In the genomic region with DNA sequence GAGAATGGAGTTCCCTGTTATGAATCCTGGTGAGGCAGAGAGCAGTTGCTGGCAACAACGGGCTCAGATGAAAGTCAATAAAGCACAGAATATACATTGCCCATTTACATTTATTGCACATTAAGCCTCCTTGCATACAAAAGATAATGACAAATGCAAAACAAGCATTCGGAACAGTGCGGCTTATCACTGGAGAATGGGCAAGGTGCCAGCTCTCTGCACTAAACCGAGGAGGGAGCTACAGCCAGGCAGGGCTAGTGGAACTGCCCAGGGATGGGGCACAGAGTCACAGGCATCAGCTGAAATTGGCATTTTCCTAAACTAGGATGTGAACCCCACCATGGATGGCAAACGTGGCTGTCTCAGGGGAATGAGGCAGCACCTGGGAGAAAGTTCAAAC, we compare ENCODE assay signal across 12 mouse cellular contexts.
DNase-seq lines count a peak whose midpoint lies in the region; ATAC-seq and TF ChIP-seq lines count a peak whose summit lies in the region.
"Had no signal": no experiment of that assay in that cellular context is flagged by ENCODE, and none has a peak within 500 bp of the region (broad histone marks: within the 10 kb centered on the region; RNA-seq: fewer than 3 reads in every experiment).

No protein-coding gene starts in this region.

- no peak for TF ChIP-seq POLR2A in thymus, adult 2 months (IDR thresholded peaks at IDR 0.05; ENCODE audit: control insufficient read depth, extremely low read depth, insufficient read depth, low read length, poor library complexity)

- 42% methylated on average over 5 of the region's 5 CpGs for WGBS in hindbrain, embryonic 14.5 days
- 35% methylated on average over 5 of the region's 5 CpGs for WGBS in hindbrain, embryonic 16.5 days
- 39% methylated on average over 5 of the region's 5 CpGs for WGBS in midbrain, embryonic 15.5 days
- 86% methylated on average over 5 of the region's 5 CpGs for WGBS in midbrain, embryonic 10.5 days
- WGBS in neural tube, embryonic 15.5 days: 22% methylated on average over 5 of the region's 5 CpGs
- WGBS in thymus, adult 2 months: 93% methylated on average over 5 of the region's 5 CpGs

- H3K9me3 ChIP-seq in hindbrain, embryonic 14.5 days (ENCODE audit: control insufficient read depth, low read length): no peaks in the 10 kb centered on the region
- H3K9me3 ChIP-seq in hindbrain, embryonic 16.5 days (ENCODE audit: control insufficient read depth, low read length): no peaks in the 10 kb centered on the region
- no peaks in the 10 kb centered on the region for H3K9me3 ChIP-seq in midbrain, embryonic 15.5 days
- no peaks in the 10 kb centered on the region for H3K9me3 ChIP-seq in midbrain, embryonic 10.5 days (replicated peaks)
- no peaks in the 10 kb centered on the region for H3K9me3 ChIP-seq in neural tube, embryonic 15.5 days (replicated peaks)
- H3K9me3 ChIP-seq: hindbrain, embryonic 15.5 days had no signal

- no peak overlapping the region for H3K4me2 ChIP-seq in hindbrain, embryonic 14.5 days (replicated peaks)
- no peak overlapping the region for H3K4me2 ChIP-seq in hindbrain, embryonic 16.5 days (ENCODE audit: low read length)
- no peak overlapping the region for H3K4me2 ChIP-seq in midbrain, embryonic 15.5 days
- H3K4me2 ChIP-seq in neural tube, embryonic 15.5 days: no peak overlapping the region
- H3K4me2 ChIP-seq: hindbrain, embryonic 15.5 days; liver, embryonic 11.5 days had no signal

- peaks cover 16% of the 10 kb centered on the region for H3K4me1 ChIP-seq in hindbrain, embryonic 14.5 days (replicated peaks; ENCODE audit: control insufficient read depth, insufficient read depth, low read length)
- H3K4me1 ChIP-seq in hindbrain, embryonic 16.5 days (ENCODE audit: control insufficient read depth, insufficient read depth, low read depth, low read length): peaks cover 15% of the 10 kb centered on the region
- H3K4me1 ChIP-seq in midbrain, embryonic 15.5 days: peaks cover 25% of the 10 kb centered on the region
- peaks cover 16% of the 10 kb centered on the region for H3K4me1 ChIP-seq in midbrain, embryonic 10.5 days
- H3K4me1 ChIP-seq in neural tube, embryonic 15.5 days: peaks cover 24% of the 10 kb centered on the region
- no peaks in the 10 kb centered on the region for H3K4me1 ChIP-seq in thymus, adult 2 months (replicated peaks; ENCODE audit: control insufficient read depth, insufficient read depth, low read length)

- no peak overlapping the region for H3K9ac ChIP-seq in hindbrain, embryonic 14.5 days
- H3K9ac ChIP-seq in hindbrain, embryonic 16.5 days (ENCODE audit: low read depth, low read length): no peak overlapping the region
- no peak overlapping the region for H3K9ac ChIP-seq in midbrain, embryonic 15.5 days
- H3K9ac ChIP-seq in neural tube, embryonic 15.5 days (replicated peaks): no peak overlapping the region
- H3K9ac ChIP-seq: hindbrain, embryonic 15.5 days had no signal

- H3K27ac ChIP-seq in hindbrain, embryonic 14.5 days: no peak overlapping the region
- H3K27ac ChIP-seq in hindbrain, embryonic 16.5 days (ENCODE audit: low read depth, low read length): no peak overlapping the region
- H3K27ac ChIP-seq in midbrain, embryonic 15.5 days: no peak overlapping the region
- no peak overlapping the region for H3K27ac ChIP-seq in midbrain, embryonic 10.5 days (replicated peaks)
- peak overlapping the region; percentile 58 for H3K27ac ChIP-seq in neural tube, embryonic 15.5 days (replicated peaks)
- H3K27ac ChIP-seq in thymus, adult 2 months (ENCODE audit: control insufficient read depth, insufficient read depth, low read length): no peak overlapping the region
- H3K27ac ChIP-seq: hindbrain, embryonic 15.5 days; macrophage had no signal

- H3K4me3 ChIP-seq in hindbrain, embryonic 14.5 days (replicated peaks; ENCODE audit: low read length): no peak overlapping the region
- no peak overlapping the region for H3K4me3 ChIP-seq in hindbrain, embryonic 16.5 days (ENCODE audit: low read length)
- H3K4me3 ChIP-seq in midbrain, embryonic 15.5 days: no peak overlapping the region
- H3K4me3 ChIP-seq in midbrain, embryonic 10.5 days: no peak overlapping the region
- H3K4me3 ChIP-seq in neural tube, embryonic 15.5 days (replicated peaks): no peak overlapping the region
- no peak overlapping the region for H3K4me3 ChIP-seq in thymus, adult 2 months (ENCODE audit: control insufficient read depth, insufficient read depth, low read length)
- H3K4me3 ChIP-seq: hindbrain, embryonic 15.5 days had no signal

- no peak for TF ChIP-seq CTCF in thymus, adult 2 months (IDR thresholded peaks at IDR 0.05; ENCODE audit: borderline replicate concordance, control insufficient read depth, extremely low read depth, insufficient read depth, low read length, poor library complexity)

- ATAC-seq in hindbrain, embryonic 14.5 days (ENCODE audit: low FRiP score): peak; percentile 26; the same call in 1 of the 2 replicates
- ATAC-seq in hindbrain, embryonic 16.5 days: no peak
- ATAC-seq in midbrain, embryonic 15.5 days (replicated peaks): 0 out of 2 replicates have a peak, but pooled peaks have one; percentile 29
- no peak for ATAC-seq in neural tube, embryonic 15.5 days (ENCODE audit: low FRiP score)

- H3K36me3 ChIP-seq in hindbrain, embryonic 14.5 days (replicated peaks; ENCODE audit: control insufficient read depth, insufficient read depth): no peaks in the 10 kb centered on the region
- H3K36me3 ChIP-seq in hindbrain, embryonic 16.5 days (ENCODE audit: control insufficient read depth, insufficient read depth, low read length): no peaks in the 10 kb centered on the region
- H3K36me3 ChIP-seq in midbrain, embryonic 15.5 days (replicated peaks): no peaks in the 10 kb centered on the region
- H3K36me3 ChIP-seq in midbrain, embryonic 10.5 days: no peaks in the 10 kb centered on the region
- no peaks in the 10 kb centered on the region for H3K36me3 ChIP-seq in neural tube, embryonic 15.5 days
- H3K36me3 ChIP-seq in thymus, adult 2 months (ENCODE audit: control insufficient read depth, insufficient read depth, low read length): no peaks in the 10 kb centered on the region
- H3K36me3 ChIP-seq: hindbrain, embryonic 15.5 days had no signal

- peak; percentile 36 for DNase-seq in adrenal gland, postnatal 25 days
- no peak for DNase-seq in adrenal gland, adult 18-20 months (ENCODE audit: low spot score in 2 of 2)
- DNase-seq in hindbrain, embryonic 14.5 days (ENCODE audit: low spot score): no peak
- DNase-seq in midbrain, embryonic 10.5 days (ENCODE audit: low spot score): no peak
- no peak for DNase-seq in thymus, adult 2 months
- DNase-seq: thymus, adult 18-20 months had no signal

- no peaks in the 10 kb centered on the region for H3K27me3 ChIP-seq in hindbrain, embryonic 14.5 days (ENCODE audit: control insufficient read depth, insufficient read depth, low read length)
- H3K27me3 ChIP-seq in hindbrain, embryonic 16.5 days (replicated peaks; ENCODE audit: control insufficient read depth, insufficient read depth, low read length): no peaks in the 10 kb centered on the region
- H3K27me3 ChIP-seq in midbrain, embryonic 15.5 days (replicated peaks): no peaks in the 10 kb centered on the region
- peaks cover 7% of the 10 kb centered on the region for H3K27me3 ChIP-seq in midbrain, embryonic 10.5 days (ENCODE audit: low read depth, poor library complexity, severe bottlenecking)
- H3K27me3 ChIP-seq in neural tube, embryonic 15.5 days (replicated peaks): no peaks in the 10 kb centered on the region
- H3K27me3 ChIP-seq in thymus, adult 2 months (ENCODE audit: control insufficient read depth, insufficient read depth, low read length): no peaks in the 10 kb centered on the region
- H3K27me3 ChIP-seq: hindbrain, embryonic 15.5 days had no signal

Comparison
In these comparisons a context has a peak if more than half of its experiments do, and no peak if none do; other contexts are left out.
1. ATAC-seq: peak in hindbrain, embryonic 14.5 days (single experiment) and midbrain, embryonic 15.5 days (single experiment); none in hindbrain, embryonic 16.5 days (single experiment) and neural tube, embryonic 15.5 days (single experiment).